Mouse (Mus musculus) central nervous system, embryonic 11.5 days (tissue): ENCODE measurements around the gene Vmn1r184. TPM values are rescaled to one million over a fixed set of nuclear protein-coding genes. Genes with fewer than 3 reads are reported as not detected.

ENCODE experiments used
- polyA plus RNA-seq: library from polyadenylated mRNA; depleted of rRNA; stranded (reverse); fragments of >200 nt; gene quantifications from 2 replicates; pipeline ENCODE4 v1.2.3, GENCODE M21; 2012; rRNA removed

Vmn1r184 gene
- not detected in 2 replicates for polyA plus RNA-seq

DNA sequence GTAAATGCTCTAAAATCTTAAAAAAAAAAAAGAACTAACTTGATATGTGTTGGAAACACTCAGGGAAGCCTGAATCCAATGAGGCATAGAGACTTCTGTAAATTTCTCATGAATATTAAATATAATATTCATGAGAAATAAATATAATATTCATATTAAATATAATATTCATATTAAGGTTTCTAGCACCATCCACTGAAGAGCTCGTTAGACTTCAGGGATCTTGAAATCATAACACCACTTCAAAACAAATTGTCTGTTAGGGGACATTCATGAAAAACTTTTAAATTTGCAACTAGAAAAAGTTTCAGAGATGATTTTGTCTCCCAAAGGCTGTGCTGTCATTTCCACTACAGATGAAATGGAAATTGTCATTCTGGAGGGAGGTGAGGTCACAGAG is at the start of gene Vmn1r184:
TSS of gene Vmn1r184 (plus strand) at position 301 of the 400 bp plus-strand sequence.

DNA sequence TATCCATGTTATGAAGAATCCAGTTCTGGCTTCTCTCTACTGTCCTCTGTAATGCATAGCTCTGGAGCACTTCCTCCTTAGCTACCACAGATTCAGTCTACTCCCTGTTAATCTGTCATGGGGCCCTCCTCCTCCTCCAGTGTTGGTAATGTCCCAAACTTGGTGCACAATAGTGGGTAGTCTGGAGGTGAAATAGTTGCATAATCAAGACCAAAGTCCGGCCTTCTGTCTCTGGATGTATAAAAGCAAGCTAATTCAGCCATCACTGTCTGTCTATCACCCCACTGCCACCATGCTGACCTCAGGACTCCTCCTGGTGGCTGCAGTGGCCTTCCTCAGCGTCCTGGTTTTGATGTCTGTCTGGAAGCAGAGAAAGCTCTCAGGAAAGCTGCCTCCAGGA is 46.8 kb downstream of the Vmn1r184 start, which contains the start of gene Cyp2a4:
TSS of gene Cyp2a4 (plus strand) at position 244 of the 400 bp plus-strand sequence.

Other genes with a start within 250 kb of the Vmn1r184 start
- gene Cyp2b13, start 198.8 kb upstream of the Vmn1r184 start, polyA plus RNA-seq, result not detected in 2 replicates
- gene Cyp2b9, start 86.9 kb upstream of the Vmn1r184 start, polyA plus RNA-seq, result not detected in 2 replicates
- not detected in 2 replicates for gene Cyp2a4, start 46.8 kb downstream of the Vmn1r184 start, polyA plus RNA-seq
- gene Nlrp9c, start 143.4 kb downstream of the Vmn1r184 start, polyA plus RNA-seq, result not detected in 2 replicates
- gene Nlrp4a, start 174.8 kb downstream of the Vmn1r184 start, polyA plus RNA-seq, result 0.01 and 0.02 TPM in 2 replicates